Mouse (Mus musculus) MEL (cell line): ENCODE data around the gene Kif5a. TPM values are rescaled to one million over a fixed set of nuclear protein-coding genes. Genes with fewer than 3 reads are reported as not detected.
A peak's percentile ranks its signal among the peaks of the same experiment; 100 is the strongest.

Source experiments
- DNase-seq: peaks from one replicate; pipeline ENCODE4 v3.0.0; 2011; ENCODE audit warnings: low read depth, low spot score
- H3K27ac ChIP-seq: 2 replicates; pipeline ENCODE4 v1.5.1; 2012; ENCODE audit warnings: low read depth, mild to moderate bottlenecking, control low read depth, low read length, moderate library complexity; ENCODE audit not compliant: control insufficient read depth
- H3K27me3 ChIP-seq, 2 experiments: fragments of 150-350 bp in 1 of 2; sonication (generic) in 1 of 2; 2 replicates each; pipeline ENCODE4 v1.6.1; 2012; ENCODE audit warnings: low read length in 2 of 2, mild to moderate bottlenecking in 2 of 2, improper control_type of control experiment in 1 of 2, moderate library complexity in 1 of 2; ENCODE audit not compliant: insufficient read depth in 2 of 2, control insufficient read depth in 1 of 2
- H3K36me3 ChIP-seq, 2 experiments: 2 replicates each; pipeline ENCODE4 v1.6.1; 2012 to 2014; ENCODE audit warnings: low read length in 2 of 2, improper control_type of control experiment in 1 of 2, inconsistent platforms in 1 of 2, mild to moderate bottlenecking in 1 of 2; ENCODE audit not compliant: insufficient read depth in 2 of 2, control insufficient read depth in 1 of 2
- H3K4me1 ChIP-seq, 2 experiments: fragments of 150-350 bp in 1 of 2; sonication (generic) in 1 of 2; 2 replicates each; pipeline ENCODE4 v1.6.1; 2012; ENCODE audit warnings: low read length in 2 of 2, improper control_type of control experiment in 1 of 2, mild to moderate bottlenecking in 1 of 2; ENCODE audit not compliant: insufficient read depth in 2 of 2, control insufficient read depth in 1 of 2
- H3K4me3 ChIP-seq, 2 experiments: fragments of 150-350 bp in 1 of 2; sonication (generic) in 1 of 2; 2 replicates each; pipeline ENCODE4 v1.5.1; 2012; ENCODE audit warnings: low read depth in 2 of 2, low read length in 2 of 2, mild to moderate bottlenecking in 2 of 2, moderate library complexity in 2 of 2, control low read depth in 1 of 2, improper control_type of control experiment in 1 of 2; ENCODE audit not compliant: control insufficient read depth in 1 of 2, insufficient read depth in 1 of 2
- H3K79me2 ChIP-seq: 2 replicates; pipeline ENCODE4 v1.6.1; 2012; ENCODE audit warnings: mild to moderate bottlenecking, low read length, moderate library complexity; ENCODE audit not compliant: control insufficient read depth, poor library complexity, insufficient read depth
- H3K9ac ChIP-seq: 2 replicates; pipeline ENCODE4 v1.6.1; 2012; ENCODE audit warnings: low read depth, mild to moderate bottlenecking, control low read depth, low read length, moderate library complexity; ENCODE audit not compliant: control insufficient read depth, poor library complexity, severe bottlenecking
- H3K9me3 ChIP-seq: fragments of 150-350 bp; sonication (generic); replicated peaks from 2 replicates; pipeline ENCODE4 v1.6.1; 2012; ENCODE audit warnings: mild to moderate bottlenecking, low read length, improper control_type of control experiment, moderate library complexity; ENCODE audit not compliant: insufficient read depth
- CHD1 ChIP-seq: IDR thresholded peaks from 2 replicates; pipeline ENCODE4 v1.6.1; 2012; ENCODE audit warnings: low read depth, mild to moderate bottlenecking, inconsistent platforms, low read length, improper control_type of control experiment
- CHD2 ChIP-seq: IDR thresholded peaks from 2 replicates; pipeline ENCODE4 v1.6.1; 2011; ENCODE audit warnings: low read length, improper control_type of control experiment
- E2F4 ChIP-seq: IDR thresholded peaks from 2 replicates; pipeline ENCODE4 v1.6.1; 2011; ENCODE audit warnings: low read depth, low read length, improper control_type of control experiment, borderline replicate concordance
- ELF1 ChIP-seq: IDR thresholded peaks from 2 replicates; pipeline ENCODE4 v1.6.1; 2014; ENCODE audit warnings: low read depth, mild to moderate bottlenecking, inconsistent platforms, low read length, improper control_type of control experiment, moderate library complexity
- EP300 ChIP-seq, 2 experiments: IDR thresholded peaks; 2 replicates each; pipeline ENCODE4 v1.6.1; 2011; ENCODE audit warnings: improper control_type of control experiment in 2 of 2, low read length in 2 of 2, low read depth in 1 of 2, mild to moderate bottlenecking in 1 of 2
- HCFC1 ChIP-seq: IDR thresholded peaks from 2 replicates; pipeline ENCODE4 v1.6.1; 2012; ENCODE audit warnings: low read depth, mild to moderate bottlenecking, inconsistent platforms, low read length, improper control_type of control experiment, moderate library complexity
- JUND ChIP-seq: IDR thresholded peaks from 2 replicates; pipeline ENCODE4 v1.6.1; 2011; ENCODE audit warnings: low read depth, mild to moderate bottlenecking, improper control_type of control experiment, low read length
- KAT2A ChIP-seq: conservative IDR thresholded peaks from 2 replicates; pipeline ENCODE4 v1.6.1; 2012; ENCODE audit warnings: low read depth, low read length, improper control_type of control experiment, inconsistent platforms
- MAFK ChIP-seq: IDR thresholded peaks from 2 replicates; pipeline ENCODE4 v1.6.1; 2011; ENCODE audit warnings: low read depth, mild to moderate bottlenecking, low read length, improper control_type of control experiment, borderline replicate concordance
- MAX ChIP-seq: IDR thresholded peaks from 2 replicates; pipeline ENCODE4 v1.6.1; 2011; ENCODE audit warnings: low read length, improper control_type of control experiment
- MAZ ChIP-seq: IDR thresholded peaks from 2 replicates; pipeline ENCODE4 v1.6.1; 2012; ENCODE audit warnings: low read depth, mild to moderate bottlenecking, inconsistent platforms, low read length, improper control_type of control experiment
- MXI1 ChIP-seq: IDR thresholded peaks from 2 replicates; pipeline ENCODE4 v1.6.1; 2011; ENCODE audit warnings: mild to moderate bottlenecking, low read depth, low read length, improper control_type of control experiment
- MYC ChIP-seq: IDR thresholded peaks from 2 replicates; pipeline ENCODE4 v1.6.1; 2011; ENCODE audit warnings: low read depth, mild to moderate bottlenecking, low read length, improper control_type of control experiment, moderate library complexity
- NELFE ChIP-seq: IDR thresholded peaks from 2 replicates; pipeline ENCODE4 v1.6.1; 2011; ENCODE audit warnings: low read depth, low read length, improper control_type of control experiment
- NRF1 ChIP-seq: IDR thresholded peaks from 2 replicates; pipeline ENCODE4 v1.6.1; 2014; ENCODE audit warnings: low read depth, mild to moderate bottlenecking, inconsistent platforms, low read length, improper control_type of control experiment, moderate library complexity; ENCODE audit not compliant: poor library complexity, insufficient read depth, severe bottlenecking
- POLR2A ChIP-seq, 2 experiments: IDR thresholded peaks; 2 replicates each; pipeline ENCODE4 v1.6.1; 2011 to 2012; ENCODE audit warnings: low read length in 2 of 2, mild to moderate bottlenecking in 2 of 2, control low read depth in 1 of 2, improper control_type of control experiment in 1 of 2, low read depth in 1 of 2, moderate library complexity in 1 of 2; ENCODE audit not compliant: control insufficient read depth in 1 of 2, insufficient read depth in 1 of 2, poor library complexity in 1 of 2
- POLR2AphosphoS2 ChIP-seq: IDR thresholded peaks from 2 replicates; pipeline ENCODE4 v1.6.1; 2011; ENCODE audit warnings: low read length, improper control_type of control experiment
- RAD21 ChIP-seq: IDR thresholded peaks from 2 replicates; pipeline ENCODE4 v1.6.1; 2011; ENCODE audit warnings: mild to moderate bottlenecking, low read depth, low read length, improper control_type of control experiment
- RCOR1 ChIP-seq: IDR thresholded peaks from 2 replicates; pipeline ENCODE4 v1.6.1; 2012; ENCODE audit warnings: low read depth, mild to moderate bottlenecking, inconsistent platforms, low read length, improper control_type of control experiment
- SIN3A ChIP-seq: IDR thresholded peaks from 2 replicates; pipeline ENCODE4 v1.6.1; 2012; ENCODE audit warnings: low read length, improper control_type of control experiment, inconsistent platforms
- SMC3 ChIP-seq: IDR thresholded peaks from 2 replicates; pipeline ENCODE4 v1.6.1; 2011; ENCODE audit warnings: low read depth, low read length, improper control_type of control experiment
- TBP ChIP-seq: IDR thresholded peaks from 2 replicates; pipeline ENCODE4 v1.8.0; 2011; ENCODE audit warnings: low read depth, low read length, improper control_type of control experiment
- TCF12 ChIP-seq: IDR thresholded peaks from 2 replicates; pipeline ENCODE4 v1.6.1; 2014; ENCODE audit warnings: low read depth, mild to moderate bottlenecking, inconsistent platforms, low read length, improper control_type of control experiment, moderate library complexity
- UBTF ChIP-seq: IDR thresholded peaks from 2 replicates; pipeline ENCODE4 v1.6.1; 2012; ENCODE audit warnings: low read depth, mild to moderate bottlenecking, inconsistent platforms, low read length, improper control_type of control experiment, moderate library complexity, borderline replicate concordance; ENCODE audit not compliant: insufficient read depth
- USF1 ChIP-seq: IDR thresholded peaks from 2 replicates; pipeline ENCODE4 v1.6.1; 2014; ENCODE audit warnings: low read depth, mild to moderate bottlenecking, inconsistent platforms, low read length, improper control_type of control experiment, moderate library complexity
- ZC3H11A ChIP-seq: IDR thresholded peaks from 2 replicates; pipeline ENCODE4 v1.6.1; 2012; ENCODE audit warnings: low read depth, mild to moderate bottlenecking, inconsistent platforms, low read length, improper control_type of control experiment
- ZKSCAN1 ChIP-seq: IDR thresholded peaks from 2 replicates; pipeline ENCODE4 v1.6.1; 2012; ENCODE audit warnings: low read depth, mild to moderate bottlenecking, inconsistent platforms, low read length, improper control_type of control experiment, moderate library complexity
- ZNF384 ChIP-seq: IDR thresholded peaks from 2 replicates; pipeline ENCODE4 v1.6.1; 2012; ENCODE audit warnings: low read depth, mild to moderate bottlenecking, inconsistent platforms, low read length, improper control_type of control experiment
- polyA plus RNA-seq, 2 experiments: library from polyadenylated mRNA; stranded (reverse) in 1 of 2; unstranded in 1 of 2; fragments of >175 nt in 1 of 2; fragments of >200 nt in 1 of 2; gene quantifications; 2 replicates each; pipeline versions ENCODE4 v1.2.1 to v1.2.4; 2012; ENCODE audit warnings: low replicate concordance in 2 of 2, low read depth in 1 of 2; ENCODE audit not compliant: insufficient read length in 2 of 2, insufficient read depth in 1 of 2, missing spikeins in 1 of 2
- total RNA-seq: library from RNA; depleted of rRNA; stranded (reverse); fragments of 300-350 nt; gene quantifications from 2 replicates; pipeline ENCODE4 v1.2.3, GENCODE M21; 2012

Gene Kif5a
- total and polyA plus RNA-seq, 3 experiments = 0.42 to 1.3 TPM; not detected in 1

- H3K9ac ChIP-seq = peak within 1 kb of the TSS; percentile 95
- peak within 1 kb of the TSS; percentile 75 for H3K27ac ChIP-seq
- peaks cover 3 to 20% of the 10 kb centered on the region in 2 experiments; a peak in 3 of 4 replicates for H3K4me1 ChIP-seq
- TF ChIP-seq ELF1 (peak; percentile 93), MYC (peak; percentile 93), ZNF384 (no peak), ZC3H11A (no peak), TBP (peak; percentile 88), EP300 (IDR thresholded peaks at IDR 0.05; ENCODE audit: low read depth in 1 of 2, low read length in 2 of 2) (peak in 1 of 2 experiments; percentile 41; a peak in 1 of 4 replicates), RCOR1 (0 out of 2 replicates have a peak, but pooled peaks have one; percentile 17), NRF1 (peak; percentile 49; the same call in 1 of the 2 replicates), CHD2 (0 out of 2 replicates have a peak, but pooled peaks have one; percentile 23), MAX (peak; percentile 73), KAT2A (peak; percentile 95), UBTF (no peak), JUND (no peak), HCFC1 (peak; percentile 98), NELFE (peak; percentile 81), MAZ (0 out of 2 replicates have a peak, but pooled peaks have one; percentile 59), E2F4 (peak; percentile 55; the same call in 1 of the 2 replicates), ZKSCAN1 (no peak), SIN3A (peak; percentile 97), USF1 (peak; percentile 47; the same call in 1 of the 2 replicates), POLR2A (IDR thresholded peaks at IDR 0.05; ENCODE audit: control insufficient read depth in 1 of 2, insufficient read depth in 1 of 2, low read depth in 1 of 2, low read length in 2 of 2, poor library complexity in 1 of 2) (peak; percentile 51 to 86; a peak in 3 of 4 replicates), CHD1 (peak; percentile 29; the same call in 1 of the 2 replicates), TCF12 (peak; percentile 75), SMC3 (no peak), RAD21 (no peak), MXI1 (peak; percentile 95), MAFK (no peak), POLR2AphosphoS2 (peak; percentile 73; the same call in 1 of the 2 replicates)
- H3K79me2 ChIP-seq = peaks cover 29% of the 10 kb centered on the region
- peaks cover 10 to 18% of the 10 kb centered on the region in 2 experiments for H3K36me3 ChIP-seq
- peak; percentile 97 for DNase-seq
- H3K9me3 ChIP-seq = no peaks in the 10 kb centered on the region
- peak within 1 kb of the TSS; percentile 76 to 80 for H3K4me3 ChIP-seq
- no peaks in the 10 kb centered on the region for H3K27me3 ChIP-seq
Measured at GRCm38 (mm10) chr10:127311476-127312355, 48.6 kb upstream of the Kif5a start, which contains the start of gene Mars. TSS of gene Mars (minus strand) at chr10:127311786.
